Mouse (Mus musculus): ENCODE data around the gene Cib1. TPM values are rescaled to one million over a fixed set of nuclear protein-coding genes. Genes with fewer than 3 reads are reported as not detected.
A peak's percentile ranks its signal among the peaks of the same experiment; 100 is the strongest.

Gene Cib1
- total RNA-seq, 2 experiments from 2014 or later = 5.8 to 8.5 TPM

DNA sequence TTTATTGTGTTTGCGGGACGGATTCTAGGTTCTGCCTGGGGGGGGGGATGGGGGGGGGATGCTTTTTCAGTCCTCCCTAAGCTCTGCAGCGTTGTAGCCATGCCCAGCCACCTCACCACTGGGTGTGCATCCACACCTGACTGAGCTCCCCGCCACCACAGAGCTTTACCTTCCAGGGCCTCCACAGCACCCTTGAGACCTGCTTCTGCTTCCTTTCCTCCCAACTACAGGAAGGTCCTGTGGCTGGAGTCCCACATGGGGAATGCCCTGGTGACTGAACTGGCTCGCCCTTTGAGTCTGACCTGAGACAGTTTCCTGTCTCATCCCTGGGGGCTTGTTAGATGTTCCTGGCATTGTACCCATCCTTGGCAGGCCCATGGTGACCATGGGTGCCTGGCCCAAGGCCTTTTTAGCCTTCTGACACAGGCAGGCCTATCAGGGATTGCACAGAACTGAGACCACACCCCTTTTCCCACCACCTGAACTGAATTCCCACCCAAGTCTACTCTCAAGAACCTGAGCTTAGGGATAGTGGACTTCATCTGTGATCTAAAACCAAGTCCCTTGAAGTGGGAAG, 31.6 kb downstream of the Cib1 start:
- DNase-seq = no peak

DNA sequence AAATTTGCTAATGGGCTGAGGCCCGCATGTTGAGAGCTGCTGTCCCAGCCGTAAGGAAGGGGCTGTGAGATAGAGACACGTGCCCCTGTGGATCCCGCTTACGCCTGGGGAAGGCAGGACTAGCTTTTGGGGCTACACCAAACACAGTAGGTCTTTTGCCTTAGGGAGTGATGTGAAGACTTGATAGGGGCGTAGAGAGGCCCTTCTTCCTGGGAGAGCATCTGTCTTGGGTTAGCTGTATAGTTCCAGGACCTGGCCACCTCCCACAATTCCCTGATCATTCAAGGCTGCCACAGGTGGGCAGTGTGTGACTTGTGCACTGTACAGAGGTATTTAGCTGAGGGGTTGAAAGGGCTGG, 32.0 kb downstream of the Cib1 start:
- DNase-seq = no peak

DNA sequence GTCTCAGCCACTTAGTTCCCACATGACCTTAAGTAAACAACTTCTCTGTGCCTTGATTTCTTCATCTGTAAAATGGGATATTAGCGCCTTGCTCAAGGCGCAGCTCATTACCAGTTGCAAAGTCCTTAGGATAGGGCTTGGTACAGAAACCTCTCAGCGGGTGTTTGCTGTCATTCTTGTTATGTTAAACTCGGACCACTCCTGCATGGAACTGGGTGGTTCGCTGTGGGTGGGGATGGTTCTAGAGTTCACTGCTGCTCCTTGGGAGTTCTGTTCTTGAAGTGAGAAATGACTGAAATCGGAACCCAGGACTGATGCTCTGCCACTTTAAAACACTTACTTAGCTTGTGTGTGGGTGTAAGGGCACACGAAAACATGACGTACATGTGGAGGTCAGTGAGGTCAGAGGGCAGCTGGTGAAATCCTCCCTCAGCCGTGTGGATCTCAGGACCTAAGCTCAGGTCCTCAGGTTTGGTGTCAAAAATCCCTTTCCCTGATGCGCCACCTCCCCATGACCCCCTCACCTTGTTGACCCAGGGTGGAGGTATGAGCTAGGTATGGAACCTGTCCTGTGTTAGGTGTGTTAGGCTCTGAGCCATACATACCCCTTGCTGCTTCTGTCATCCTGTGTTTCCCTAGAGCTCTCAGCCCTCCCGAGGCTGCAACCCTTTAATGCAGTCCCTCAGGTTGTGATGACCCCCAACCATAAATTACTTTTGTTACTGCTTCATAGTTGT, 32.6 kb downstream of the Cib1 start:
- no peak for DNase-seq

DNA sequence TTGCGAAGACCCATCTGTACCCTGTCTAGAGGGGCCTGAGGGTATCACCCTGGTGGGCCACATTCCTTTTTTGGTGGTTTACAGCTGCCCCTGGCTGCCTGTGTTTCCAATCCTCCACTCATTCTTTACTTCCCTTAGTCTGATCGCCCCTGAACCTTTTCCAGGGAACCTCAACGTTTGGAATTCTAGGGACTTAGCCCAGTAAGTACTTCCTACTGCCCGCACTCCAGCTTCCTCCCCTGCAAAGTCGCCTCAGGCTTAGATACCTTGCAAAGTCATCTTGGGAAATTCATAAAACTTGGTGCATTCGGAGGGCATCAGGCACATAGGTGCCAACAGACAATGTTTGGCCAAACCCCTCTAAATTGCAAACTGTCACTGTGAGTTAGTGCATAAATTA, 33.3 kb downstream of the Cib1 start:
- no peak for DNase-seq

DNA sequence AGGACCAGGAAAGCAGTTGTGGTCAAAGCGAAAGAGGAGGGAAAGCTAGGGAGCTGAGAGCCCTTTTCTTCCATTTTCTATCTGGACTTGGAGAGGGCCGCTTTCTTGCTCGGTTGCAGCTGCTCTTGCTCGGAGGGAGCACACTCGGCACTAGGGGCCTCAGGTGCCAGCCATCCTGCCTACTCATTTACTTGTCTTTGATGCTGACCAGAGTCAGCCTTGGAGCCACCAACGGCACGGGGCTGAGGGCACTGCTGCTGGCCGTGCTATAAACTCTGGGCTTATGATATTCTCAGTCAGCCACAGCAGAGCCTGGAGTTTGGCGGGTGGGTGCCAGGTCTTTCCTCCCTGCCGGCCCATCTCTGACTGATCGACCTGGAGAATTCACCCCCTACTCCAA, 33.8 kb downstream of the Cib1 start:
- no peak for DNase-seq

DNA sequence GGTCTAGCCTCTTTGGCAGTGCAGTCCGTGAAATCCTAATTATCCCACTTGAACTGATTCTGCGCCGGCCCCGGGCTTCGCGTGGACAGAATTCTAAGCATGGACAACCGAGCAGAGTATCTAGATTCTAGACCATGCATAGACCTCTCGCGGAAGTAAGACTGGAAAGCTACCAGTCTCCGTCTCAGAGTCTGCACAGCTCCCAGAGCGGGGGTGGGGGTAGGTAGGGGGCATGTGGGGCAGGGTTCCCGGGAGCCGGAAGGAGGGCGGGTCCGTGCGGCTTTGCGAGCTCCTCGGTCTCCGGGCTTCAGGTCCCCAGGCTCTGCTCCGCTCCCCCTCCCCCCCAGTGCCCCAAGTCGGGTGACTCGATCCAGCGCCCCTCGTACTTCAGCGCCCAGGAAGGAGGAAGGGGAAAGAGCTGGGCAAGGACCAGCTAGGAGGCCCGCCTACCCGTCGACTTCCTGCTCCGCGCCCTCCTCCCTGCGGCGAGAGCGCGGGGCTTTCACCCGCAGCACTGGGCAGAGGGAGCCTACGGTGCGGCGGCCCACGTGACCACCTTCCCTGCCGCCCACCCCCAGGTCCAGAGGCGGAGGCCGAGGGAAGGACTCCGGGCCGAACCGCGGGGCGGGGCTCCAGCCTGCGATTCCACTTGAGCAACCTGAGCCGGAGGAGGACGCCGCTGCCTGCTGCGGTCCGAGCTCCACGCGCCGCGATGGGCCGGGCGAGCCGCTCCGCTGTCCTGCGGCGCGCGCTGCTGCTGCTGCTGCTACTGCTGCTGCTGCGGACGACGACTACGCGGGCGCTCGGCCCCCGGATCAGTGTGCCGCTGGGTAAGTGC, 34.5 kb downstream of the Cib1 start:
- DNase-seq = peak; percentile 75

DNA sequence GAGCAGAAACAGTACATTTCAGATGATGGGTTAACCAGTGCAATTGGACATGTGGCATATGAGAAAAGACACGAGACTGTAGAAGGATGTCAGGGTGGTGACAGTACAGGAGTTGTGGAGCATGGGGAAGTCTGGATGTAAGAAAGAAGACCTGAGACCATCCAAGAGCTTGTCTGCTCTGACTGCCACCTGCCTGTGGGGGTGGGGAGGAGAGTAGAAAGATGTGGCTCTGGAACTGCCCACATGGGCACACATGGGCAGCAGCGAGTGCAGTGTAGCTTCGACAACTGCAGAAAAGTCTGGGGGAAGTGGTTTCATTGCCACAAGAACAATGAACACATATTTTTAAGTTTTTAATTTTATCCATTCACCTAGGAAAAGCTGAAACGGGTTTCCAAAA, 35.2 kb downstream of the Cib1 start:
- no peak for DNase-seq

DNA sequence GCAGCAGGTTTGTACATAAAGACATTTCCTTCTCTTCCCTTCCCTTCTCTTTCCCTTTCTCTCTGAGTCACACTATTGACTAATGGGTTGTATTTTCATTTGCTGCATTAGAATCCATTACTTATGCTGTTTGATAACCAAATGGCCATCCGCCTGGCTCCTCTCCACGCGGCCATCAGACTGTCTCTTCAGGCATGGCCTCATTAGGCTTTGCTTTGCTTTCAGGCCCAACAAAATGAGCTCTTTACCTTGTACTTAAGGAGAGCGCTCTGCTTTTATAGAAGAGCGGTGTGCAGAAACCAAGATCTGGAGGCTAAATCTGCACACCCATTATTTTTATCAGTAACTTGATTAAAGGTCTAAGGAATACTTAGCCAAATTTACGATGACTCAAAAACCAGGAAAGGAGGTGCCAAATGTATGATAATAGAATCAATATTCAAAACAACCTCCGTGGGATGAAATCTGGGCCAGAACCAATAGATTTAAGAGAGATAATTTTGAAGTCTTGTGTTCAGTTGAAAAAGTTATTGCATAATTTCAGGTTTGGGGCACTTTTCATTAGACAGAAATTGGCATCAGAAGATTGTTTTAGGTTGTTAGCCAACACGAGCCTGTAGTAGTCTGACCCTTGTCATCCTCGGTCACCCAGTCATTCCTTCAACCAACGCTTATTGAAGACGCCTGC, 36.9 kb downstream of the Cib1 start:
- DNase-seq = no peak

DNA sequence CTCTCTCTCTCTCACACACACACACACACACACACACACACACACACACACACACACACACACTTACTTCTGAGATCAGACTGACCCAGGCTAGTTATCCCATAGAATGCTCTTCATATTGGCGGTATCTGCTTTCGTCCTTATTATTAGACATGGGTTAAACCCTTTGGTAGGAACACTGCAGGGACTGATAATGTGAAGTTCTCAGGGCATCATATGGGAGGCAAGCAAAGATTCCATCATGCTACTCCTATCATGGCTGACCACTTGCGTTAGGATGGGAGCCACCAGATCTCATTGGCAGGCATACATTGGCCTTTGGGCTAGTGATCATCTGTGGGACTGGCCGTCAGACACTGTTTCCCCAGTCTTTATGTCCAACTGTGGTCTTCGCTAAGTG, 37.5 kb downstream of the Cib1 start:
- no peak for DNase-seq

DNA sequence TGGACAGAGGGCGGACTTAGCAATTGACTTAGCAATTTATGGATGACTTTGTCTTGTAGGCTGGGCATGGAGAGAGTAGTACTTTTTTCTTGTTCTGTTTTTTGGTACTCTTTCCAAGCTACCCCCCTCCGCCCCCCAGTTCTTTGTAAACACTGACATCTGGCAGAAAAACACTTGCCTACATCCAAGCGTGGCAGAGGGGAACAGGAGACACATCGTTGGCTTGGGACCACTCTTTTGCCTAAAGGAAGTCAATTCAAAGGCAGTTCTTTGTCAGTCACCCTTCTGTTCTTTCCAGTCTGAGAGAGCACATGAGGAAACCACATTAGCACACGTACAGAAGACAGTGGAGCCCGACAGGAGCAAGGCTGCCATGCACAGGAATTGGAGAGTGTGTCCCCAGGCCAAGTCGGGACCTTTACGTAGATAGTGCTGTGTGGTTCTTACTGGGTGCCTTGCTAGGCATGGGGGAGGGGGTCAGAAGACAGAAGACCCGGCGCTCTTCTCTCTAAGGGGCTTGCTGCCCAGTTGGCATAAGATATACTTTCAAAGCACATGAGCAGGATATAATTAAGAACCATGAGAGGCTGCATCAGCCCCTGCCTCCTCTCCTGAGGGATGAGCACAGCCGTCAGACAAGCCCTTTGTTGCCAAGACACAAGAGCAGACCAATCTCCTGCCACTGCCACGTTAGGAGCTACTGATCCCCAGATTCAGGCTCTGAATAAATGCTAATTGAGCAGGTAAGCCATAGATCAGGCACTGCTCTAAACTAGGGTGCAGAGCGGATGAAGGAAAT, 38.5 kb downstream of the Cib1 start:
- DNase-seq = no peak

DNA sequence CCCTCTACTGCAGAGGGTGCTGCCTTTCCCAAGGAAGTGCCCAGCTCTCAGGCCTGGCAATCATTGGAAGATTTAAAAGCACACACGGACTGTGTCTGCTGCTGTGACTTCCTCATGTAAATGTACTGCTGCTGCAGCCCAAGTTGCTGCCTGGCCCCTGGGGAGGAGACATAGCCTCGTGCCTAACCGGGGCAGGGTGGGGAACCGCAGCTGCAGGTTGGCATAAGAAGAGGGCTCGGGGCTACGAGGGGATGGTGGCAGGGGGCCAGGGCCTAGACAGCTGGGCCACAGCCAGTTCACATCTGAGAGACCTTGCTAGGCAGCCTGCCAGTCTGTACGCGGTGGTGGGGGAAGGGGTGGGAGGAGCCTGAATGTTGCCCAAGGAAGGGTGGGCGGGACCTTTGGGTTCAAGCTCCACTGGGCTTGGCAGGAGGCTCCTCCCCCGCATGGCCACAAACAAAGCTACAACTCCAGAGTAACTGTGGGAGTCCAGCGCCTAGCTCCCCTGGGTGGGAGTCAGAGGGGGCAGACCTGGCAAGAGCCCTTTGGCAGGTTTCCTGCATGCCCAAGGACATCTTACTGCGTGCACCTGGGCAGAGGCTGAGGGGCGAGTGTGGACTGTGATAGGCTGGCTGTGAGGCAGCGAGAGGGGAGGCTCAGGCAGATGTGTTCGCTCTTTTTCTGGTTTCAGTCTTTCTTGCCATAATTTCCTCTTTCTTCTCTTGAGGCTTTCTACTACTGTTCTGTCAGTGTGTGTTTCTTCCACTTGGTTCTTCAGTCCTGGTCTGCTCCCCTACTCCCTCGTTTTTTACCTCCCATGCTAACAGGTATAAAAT, 40.2 kb downstream of the Cib1 start:
- peak; percentile 75 for DNase-seq

DNA sequence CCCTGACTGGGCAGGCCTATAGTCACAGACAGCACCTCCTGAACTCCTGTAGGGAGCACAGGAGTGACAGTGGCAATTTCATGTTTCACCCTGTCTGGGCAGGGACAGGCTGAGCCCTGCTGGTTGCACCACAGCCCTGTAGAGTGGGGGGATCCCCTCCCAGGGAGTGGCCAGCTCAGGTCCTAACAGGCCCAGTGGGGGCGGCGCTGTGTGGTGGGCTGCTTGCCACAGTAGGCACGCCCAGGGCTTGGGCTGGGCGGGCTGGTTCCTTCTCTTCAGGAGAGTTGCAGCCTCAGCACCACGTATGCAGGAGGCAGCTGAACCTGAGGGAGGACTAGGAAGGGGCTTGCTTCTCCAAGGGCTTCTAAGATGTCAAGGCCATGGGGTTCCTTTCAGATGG, 41.2 kb downstream of the Cib1 start:
- no peak for DNase-seq

DNA sequence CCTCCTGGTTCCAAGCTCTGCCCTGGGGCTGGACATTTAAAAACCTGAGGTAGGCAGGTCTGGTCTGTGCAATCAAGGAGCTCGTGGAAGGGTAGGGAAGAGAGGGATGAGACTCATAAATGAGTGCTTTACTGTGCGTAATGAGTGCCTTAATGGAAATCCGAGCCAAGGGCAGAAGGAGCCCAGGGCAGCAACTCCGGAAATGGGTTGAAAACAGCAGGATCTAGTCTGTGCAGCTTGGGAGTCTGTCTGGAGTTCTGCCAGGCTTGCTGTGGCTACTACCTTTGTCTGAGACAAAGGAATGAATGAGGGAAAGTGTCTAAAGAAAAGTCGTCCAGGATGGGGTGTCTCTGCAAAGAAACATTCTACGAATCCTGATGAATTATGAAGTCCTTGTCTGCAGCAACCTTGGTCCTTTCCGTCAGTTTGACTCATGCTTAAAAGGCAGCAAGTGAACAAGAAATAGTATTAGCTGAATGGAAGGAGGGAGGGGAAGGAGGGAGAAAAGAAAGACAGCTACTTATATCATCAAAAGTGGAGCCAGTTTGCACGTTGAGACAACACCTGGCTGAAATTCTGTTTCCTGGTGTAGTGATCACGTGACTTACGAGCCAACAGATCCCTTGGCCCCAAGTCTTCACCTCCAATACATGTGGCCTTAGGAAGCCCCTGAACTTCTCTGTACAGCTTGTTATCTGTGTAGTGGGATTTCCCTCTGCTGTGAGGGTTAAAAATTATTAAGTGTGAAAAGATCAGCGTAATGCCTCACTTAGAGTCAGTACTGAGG, 43.3 kb downstream of the Cib1 start:
- DNase-seq = no peak

DNA sequence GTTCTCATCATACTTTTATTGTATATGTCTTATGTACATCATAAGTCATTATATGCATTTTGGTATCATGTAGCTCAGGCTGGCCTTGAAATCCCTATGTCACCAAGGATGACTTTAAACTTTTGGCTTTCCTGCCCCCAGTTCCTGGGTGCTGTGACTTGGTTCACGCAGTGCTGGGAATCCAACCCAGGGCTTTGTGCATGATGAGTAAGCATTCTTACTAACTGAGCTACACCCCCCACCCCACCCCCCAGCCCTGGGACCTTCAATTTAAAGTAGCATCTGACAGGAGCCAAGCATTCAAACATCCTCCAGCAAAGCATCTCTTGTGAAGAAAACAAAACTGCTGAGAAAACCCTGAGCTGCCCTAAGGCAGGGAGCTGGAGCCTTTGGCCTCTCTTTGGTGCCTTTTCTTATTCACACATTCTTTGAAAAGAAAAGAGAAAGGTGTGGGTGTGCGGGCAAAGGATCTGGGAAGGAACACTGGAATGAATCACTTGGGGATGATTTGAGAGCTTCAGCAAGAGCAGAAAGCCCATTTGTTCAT, 44.0 kb downstream of the Cib1 start:
- no peak for DNase-seq

DNA sequence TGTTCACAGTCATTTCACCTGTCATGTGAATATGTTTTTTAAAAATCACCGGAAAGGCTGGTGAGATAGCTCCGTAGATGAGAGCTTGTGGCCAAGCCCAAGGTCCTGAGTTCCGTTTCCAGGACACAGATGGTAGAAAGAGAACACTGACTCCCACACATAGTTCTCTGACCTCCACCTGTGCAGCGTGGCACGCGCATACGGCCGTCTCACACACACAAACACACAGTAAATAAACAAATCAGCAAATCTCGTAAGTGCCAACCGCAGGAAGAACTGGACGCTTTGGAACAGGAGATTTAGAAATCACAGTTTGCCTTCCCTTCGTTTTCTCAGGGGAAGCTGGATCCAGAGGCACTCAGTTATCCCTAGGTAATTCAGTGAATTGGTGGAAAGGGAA, 45.1 kb downstream of the Cib1 start:
- DNase-seq = no peak

DNA sequence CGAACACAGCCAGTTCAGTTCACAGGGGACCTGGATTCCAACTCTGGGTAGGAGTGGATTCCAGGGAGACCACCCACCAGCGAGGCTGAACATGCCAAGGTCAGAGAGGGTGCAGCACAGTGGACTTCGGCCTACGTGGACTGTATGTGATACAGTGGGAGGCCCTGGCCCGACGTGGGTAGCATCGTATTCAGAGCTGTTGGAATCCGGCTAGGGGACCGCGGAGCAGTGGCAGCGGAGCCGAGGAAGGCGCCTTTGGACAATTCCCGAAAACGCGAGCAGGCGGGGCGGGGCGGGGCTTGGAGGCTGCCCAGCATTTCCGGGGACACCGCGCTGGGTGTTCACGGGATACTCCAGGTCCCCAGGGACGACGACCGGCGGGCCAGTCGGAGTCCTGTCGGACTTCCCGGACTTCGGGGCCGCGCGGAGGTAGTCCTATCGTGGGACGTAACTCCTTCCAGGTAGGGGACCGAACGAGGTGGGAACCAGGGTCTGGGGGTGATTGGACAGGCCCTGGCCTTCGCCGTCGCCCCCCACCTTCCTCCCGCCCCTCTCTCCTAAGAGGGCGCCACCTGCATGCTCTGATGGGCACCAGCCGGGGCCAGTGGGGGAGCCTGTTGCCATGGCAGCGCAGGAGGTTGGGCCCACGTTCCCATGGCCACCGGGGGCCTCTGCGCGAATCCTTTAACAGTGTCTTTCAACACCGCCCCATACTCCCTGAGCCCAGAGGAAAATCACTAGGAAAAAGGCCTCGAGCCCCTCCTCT, 45.9 kb downstream of the Cib1 start, which contains the start of gene Sema4b:
Gene Sema4b, plus strand, starts transcription at position 311 of the 766 bp plus-strand sequence.
- DNase-seq = peak; percentile 84

DNA sequence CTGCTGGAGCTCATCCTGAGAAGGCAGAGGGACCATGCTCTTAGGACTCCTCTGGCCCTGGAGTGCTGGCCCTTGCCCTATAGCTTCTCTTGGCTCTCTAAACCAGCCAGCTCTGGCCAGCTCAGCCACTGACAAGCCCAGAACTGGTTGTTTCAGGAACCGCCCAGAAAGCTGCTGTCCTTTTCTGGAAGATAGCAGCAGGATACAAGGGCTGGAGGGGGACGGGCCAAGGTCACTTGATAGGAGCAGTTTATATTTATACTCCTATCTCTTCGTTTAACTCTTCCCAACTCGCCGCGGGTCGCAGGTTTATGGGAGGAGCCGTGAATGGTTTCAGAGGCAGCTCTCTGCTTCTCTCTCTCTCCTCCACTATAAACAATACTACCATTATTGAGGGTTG, 46.6 kb downstream of the Cib1 start:
- DNase-seq = peak; percentile 47

DNA sequence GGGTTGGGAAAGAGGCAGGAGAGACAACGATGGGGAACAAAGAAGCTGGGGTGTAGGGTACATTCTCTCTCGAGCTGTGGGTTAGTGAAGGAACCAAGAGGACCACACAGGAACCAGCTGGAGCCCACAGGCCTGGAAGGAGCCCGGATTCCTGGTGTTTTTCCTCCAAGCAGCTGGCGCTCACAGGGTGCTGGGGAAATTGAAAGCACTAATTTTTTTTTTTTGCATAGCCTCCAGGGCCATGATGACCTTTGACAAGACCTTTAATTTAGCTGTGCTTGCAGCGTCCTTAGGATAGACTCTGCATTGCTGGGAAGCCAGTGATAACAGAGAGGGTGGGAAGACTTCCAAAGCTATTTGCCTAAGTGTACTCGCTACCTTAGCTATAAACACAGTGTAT, 47.6 kb downstream of the Cib1 start:
- DNase-seq = no peak

DNA sequence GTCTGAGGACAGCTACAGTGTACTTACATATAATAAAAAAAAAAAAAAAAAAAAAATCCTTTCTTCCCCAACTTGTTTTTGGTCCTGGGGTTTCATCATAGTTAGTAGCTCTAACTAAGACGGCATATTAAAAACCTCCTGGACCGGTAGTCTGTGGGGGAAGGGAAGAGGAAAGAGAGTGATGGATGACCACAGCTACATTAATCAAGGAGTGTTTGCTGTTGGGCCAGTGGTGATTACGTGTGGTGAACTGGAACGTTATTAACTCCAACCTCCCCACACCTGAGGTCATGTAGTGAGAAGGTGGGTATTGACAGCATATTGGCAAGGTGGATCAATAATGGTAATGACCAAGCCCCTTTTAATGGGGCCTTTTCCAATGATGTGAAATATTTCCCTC, 48.1 kb downstream of the Cib1 start:
- no peak for DNase-seq

Measured in gastrocnemius, postnatal 25 days (tissue).